Mouse (Mus musculus) erythroblast, embryonic 14.5 days (primary cell): Measurements from ENCODE around the gene Gm13289.

Source experiments
- GATA1 ChIP-seq: IDR thresholded peaks from 2 replicates; pipeline ENCODE4 v1.6.1; 2012; ENCODE audit warnings: low read length, inconsistent platforms, mixed read lengths
- TAL1 ChIP-seq: IDR thresholded peaks from 3 replicates; pipeline ENCODE4 v1.6.1; 2012; ENCODE audit warnings: low read length, inconsistent platforms, mixed read lengths

- TF ChIP-seq GATA1 (no peak), TAL1 (no peak)
Observed at GRCm38 (mm10) chr4:88822995-88823394, 46.3 kb downstream of the Gm13289 start.
